Mouse (Mus musculus): Measurements from ENCODE around the gene Kat2a. TPM values are rescaled to one million over a fixed set of nuclear protein-coding genes. Genes with fewer than 3 reads are reported as not detected.

Gene Kat2a
- polyA plus RNA-seq, 1 experiment = 16.3 TPM

DNA sequence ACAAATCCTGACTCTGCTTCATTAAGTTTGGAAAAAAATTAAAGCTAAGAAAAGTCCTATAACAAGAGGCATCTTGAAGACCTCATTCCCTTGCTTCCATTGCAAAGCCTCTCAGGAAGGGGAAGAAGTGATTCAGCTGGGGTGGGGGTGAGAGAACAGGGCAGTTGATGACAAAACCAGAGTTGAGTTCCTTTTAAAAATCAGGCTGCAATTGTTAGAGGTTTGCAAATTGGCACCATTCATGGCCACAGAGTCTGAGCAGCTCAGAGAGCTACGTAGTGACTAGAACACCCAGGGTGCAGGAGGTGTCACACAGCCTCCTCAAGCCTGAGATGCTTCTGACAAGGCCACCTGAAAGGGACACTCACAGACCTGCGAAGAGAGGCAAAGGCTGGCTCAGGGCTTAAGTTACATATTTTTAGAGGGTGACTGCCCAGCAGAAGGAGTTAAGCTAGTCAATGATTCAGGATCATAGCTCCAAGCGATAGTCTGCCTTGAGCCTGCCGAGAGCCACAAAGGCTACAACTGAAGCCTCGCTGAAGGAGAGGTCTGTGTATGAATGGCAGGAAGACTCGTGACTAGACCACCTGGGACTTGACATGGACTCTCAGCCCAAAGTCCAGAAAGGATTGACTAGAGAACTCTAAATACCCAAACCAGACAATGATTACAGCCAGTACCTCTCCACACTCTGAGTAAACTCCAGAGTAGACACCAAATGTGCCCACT is 18.4 kb upstream of the Kat2a start:
- Histone ChIP-seq H3K4me3 (replicated peaks; ENCODE audit: control insufficient read depth, low read depth, low read length) (no peak overlapping the region), H3K4me1 (ENCODE audit: control insufficient read depth, insufficient read depth, low read length) (peaks cover 9% of the 10 kb centered on the region)

GRCm38 (mm10) chr11:100729976-100730375 is 17.7 kb upstream of the Kat2a start:
- H3K4me3 ChIP-seq (replicated peaks; ENCODE audit: control insufficient read depth, low read depth, low read length) = no peak overlapping the region
- 22% methylated on average over 4 of the region's 4 CpGs for WGBS
- peaks cover 9% of the 10 kb centered on the region for H3K4me1 ChIP-seq (ENCODE audit: control insufficient read depth, insufficient read depth, low read length)
- TF ChIP-seq CTCF (IDR thresholded peaks at IDR 0.05; ENCODE audit: control insufficient read depth, insufficient read depth, low read length) (no peak), POLR2A (IDR thresholded peaks at IDR 0.05; ENCODE audit: borderline replicate concordance, control insufficient read depth, low read depth, low read length) (no peak)
- no peak overlapping the region for H3K27ac ChIP-seq (ENCODE audit: control insufficient read depth, insufficient read depth, low read depth, low read length, poor library complexity)

More for the DNA sequence above, 18.4 kb upstream of the Kat2a start:
- 77% methylated on average over 6 of the region's 6 CpGs for WGBS
- peak overlapping the region; percentile 24; the same call in 1 of the 2 replicates for H3K27ac ChIP-seq (ENCODE audit: control insufficient read depth, insufficient read depth, low read depth, low read length, poor library complexity)
- TF ChIP-seq CTCF (IDR thresholded peaks at IDR 0.05; ENCODE audit: control insufficient read depth, insufficient read depth, low read length) (no peak), POLR2A (IDR thresholded peaks at IDR 0.05; ENCODE audit: borderline replicate concordance, control insufficient read depth, low read depth, low read length) (no peak)

- WGBS = 83% methylated on average over 6 of the region's 6 CpGs
- TF ChIP-seq POLR2A (IDR thresholded peaks at IDR 0.05; ENCODE audit: borderline replicate concordance, control insufficient read depth, low read depth, low read length) = no peak
- no peak for TF ChIP-seq CTCF (IDR thresholded peaks at IDR 0.05; ENCODE audit: control insufficient read depth, insufficient read depth, low read length)
- Histone ChIP-seq H3K4me3 (replicated peaks; ENCODE audit: control insufficient read depth, low read depth, low read length) (no peak overlapping the region), H3K4me1 (ENCODE audit: control insufficient read depth, insufficient read depth, low read length) (peaks cover 14% of the 10 kb centered on the region), H3K27ac (ENCODE audit: control insufficient read depth, insufficient read depth, low read depth, low read length, poor library complexity) (no peak overlapping the region)
These were observed 16.3 kb upstream of the Kat2a start for GRCm38 (mm10) chr11:100728601-100729000.

- no peak overlapping the region for H3K4me3 ChIP-seq (replicated peaks; ENCODE audit: control insufficient read depth, low read depth, low read length)
- WGBS = 94% methylated on average over 3 of the region's 3 CpGs
- H3K4me1 ChIP-seq (ENCODE audit: control insufficient read depth, insufficient read depth, low read length) = peaks cover 18% of the 10 kb centered on the region
- TF ChIP-seq POLR2A (IDR thresholded peaks at IDR 0.05; ENCODE audit: borderline replicate concordance, control insufficient read depth, low read depth, low read length) (no peak), CTCF (IDR thresholded peaks at IDR 0.05; ENCODE audit: control insufficient read depth, insufficient read depth, low read length) (no peak)
- H3K27ac ChIP-seq (ENCODE audit: control insufficient read depth, insufficient read depth, low read depth, low read length, poor library complexity) = no peak overlapping the region
These were observed 14.9 kb upstream of the Kat2a start for GRCm38 (mm10) chr11:100727201-100727600.

DNA sequence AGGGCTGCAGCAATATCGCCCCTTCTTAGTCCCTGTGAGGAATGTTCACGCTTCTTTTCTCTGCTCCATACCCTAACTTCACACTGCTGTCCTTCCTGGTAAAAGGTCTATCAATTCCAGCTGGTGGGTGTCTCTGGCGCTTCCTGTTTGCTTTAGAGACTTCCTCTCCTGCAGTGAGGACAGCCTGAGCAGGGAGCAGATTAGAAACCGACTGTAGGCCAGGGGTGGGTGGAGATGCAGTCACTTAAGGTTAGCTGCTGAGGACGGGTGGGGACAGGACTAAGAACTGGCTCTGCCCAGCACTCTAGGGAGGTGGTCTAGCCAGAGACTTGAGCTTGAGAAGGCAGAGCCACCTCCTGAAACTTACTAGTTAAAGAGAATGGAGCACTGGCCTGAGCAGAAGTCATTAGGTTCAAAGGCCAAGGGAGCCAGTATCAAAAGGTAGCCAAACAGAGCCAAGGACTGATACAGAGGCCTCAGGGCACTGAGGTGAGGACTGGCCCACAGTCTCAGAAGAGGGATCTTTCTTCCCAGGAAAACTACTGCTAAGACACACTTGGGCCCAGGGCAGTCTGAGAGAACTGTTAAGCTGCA is 12.8 kb upstream of the Kat2a start:
- WGBS = 21% methylated on average over 5 of the region's 5 CpGs
- Histone ChIP-seq H3K4me1 (ENCODE audit: control insufficient read depth, insufficient read depth, low read length) (peaks cover 18% of the 10 kb centered on the region), H3K27ac (ENCODE audit: control insufficient read depth, insufficient read depth, low read depth, low read length, poor library complexity) (peak overlapping the region; percentile 4), H3K4me3 (replicated peaks; ENCODE audit: control insufficient read depth, low read depth, low read length) (no peak overlapping the region)
- TF ChIP-seq CTCF (IDR thresholded peaks at IDR 0.05; ENCODE audit: control insufficient read depth, insufficient read depth, low read length) (no peak), POLR2A (IDR thresholded peaks at IDR 0.05; ENCODE audit: borderline replicate concordance, control insufficient read depth, low read depth, low read length) (no peak)

DNA sequence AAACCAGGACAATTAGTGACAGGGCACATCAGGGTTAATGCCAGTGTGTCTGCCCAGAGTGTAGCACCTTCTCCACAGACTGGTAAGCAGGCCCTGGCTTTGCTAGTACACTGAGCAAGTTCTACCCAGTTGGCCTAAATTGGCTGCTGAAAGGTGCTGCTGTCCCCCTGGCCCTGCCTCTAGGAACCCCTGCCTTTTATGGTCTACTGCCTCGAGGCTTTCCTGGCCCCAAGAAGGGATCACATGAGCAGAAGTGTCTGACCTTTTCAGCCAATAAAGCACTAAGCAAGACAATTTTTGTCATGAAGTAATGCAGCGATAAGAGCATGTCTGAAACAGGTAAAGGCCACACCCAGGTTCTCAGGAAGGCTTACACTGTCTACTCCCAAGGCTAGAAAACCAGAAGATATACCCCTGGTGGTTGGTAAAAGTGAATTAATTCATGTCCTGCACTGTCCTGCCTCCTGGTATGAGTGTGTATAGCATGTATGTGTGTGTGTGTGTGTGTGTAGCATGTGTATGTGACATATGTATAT is 10.3 kb upstream of the Kat2a start:
- peak overlapping the region; percentile 46 for H3K27ac ChIP-seq (ENCODE audit: control insufficient read depth, insufficient read depth, low read depth, low read length, poor library complexity)
- H3K4me3 ChIP-seq (replicated peaks; ENCODE audit: control insufficient read depth, low read depth, low read length) = no peak overlapping the region
- TF ChIP-seq CTCF (IDR thresholded peaks at IDR 0.05; ENCODE audit: control insufficient read depth, insufficient read depth, low read length) = no peak
- no peak for TF ChIP-seq POLR2A (IDR thresholded peaks at IDR 0.05; ENCODE audit: borderline replicate concordance, control insufficient read depth, low read depth, low read length)
- WGBS = 32% methylated on average over 2 of the region's 2 CpGs
- peaks cover 18% of the 10 kb centered on the region for H3K4me1 ChIP-seq (ENCODE audit: control insufficient read depth, insufficient read depth, low read length)

GRCm38 (mm10) chr11:100721776-100722492 is 9.7 kb upstream of the Kat2a start:
- H3K4me1 ChIP-seq (ENCODE audit: control insufficient read depth, insufficient read depth, low read length) = peaks cover 18% of the 10 kb centered on the region
- 9% methylated on average over 8 of the region's 8 CpGs for WGBS
- H3K27ac ChIP-seq (ENCODE audit: control insufficient read depth, insufficient read depth, low read depth, low read length, poor library complexity) = peak overlapping the region; percentile 46
- no peak overlapping the region for H3K4me3 ChIP-seq (replicated peaks; ENCODE audit: control insufficient read depth, low read depth, low read length)
- TF ChIP-seq POLR2A (IDR thresholded peaks at IDR 0.05; ENCODE audit: borderline replicate concordance, control insufficient read depth, low read depth, low read length) (no peak), CTCF (IDR thresholded peaks at IDR 0.05; ENCODE audit: control insufficient read depth, insufficient read depth, low read length) (no peak)

DNA sequence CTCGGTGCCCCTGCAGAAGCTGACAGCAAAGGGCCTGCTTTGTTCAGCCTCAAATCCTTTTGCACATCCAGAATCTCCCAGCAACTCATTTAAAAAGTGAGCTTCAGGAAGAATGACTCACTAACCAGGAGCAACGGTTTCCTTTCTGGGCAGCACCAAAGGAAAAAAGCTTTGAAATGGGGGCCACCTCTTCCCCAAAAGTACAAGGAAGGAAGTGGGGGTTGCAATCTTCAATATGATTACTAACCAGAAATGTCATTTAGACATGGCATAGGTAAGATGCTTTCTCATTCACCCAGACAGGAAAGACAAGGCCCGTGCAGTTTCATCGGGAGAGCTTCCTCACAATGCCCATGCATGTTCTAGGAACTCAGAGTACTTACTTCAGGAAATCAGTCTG is 9.0 kb upstream of the Kat2a start:
- Histone ChIP-seq H3K27ac (ENCODE audit: control insufficient read depth, insufficient read depth, low read depth, low read length, poor library complexity) (peak overlapping the region; percentile 27), H3K4me3 (replicated peaks; ENCODE audit: control insufficient read depth, low read depth, low read length) (no peak overlapping the region), H3K4me1 (ENCODE audit: control insufficient read depth, insufficient read depth, low read length) (peaks cover 18% of the 10 kb centered on the region)
- 5% methylated on average over 4 of the region's 4 CpGs for WGBS
- no peak for TF ChIP-seq CTCF (IDR thresholded peaks at IDR 0.05; ENCODE audit: control insufficient read depth, insufficient read depth, low read length)

All from bone marrow, adult 2 months (tissue).